Mouse (Mus musculus): ENCODE results near the gene Slc25a44. TPM values are rescaled to one million over a fixed set of nuclear protein-coding genes. Genes with fewer than 3 reads are reported as not detected.

Gene Slc25a44
- 24.9 and 25.9 TPM in 2 replicates for polyA plus RNA-seq (2016; fragmentation: Nextera tagmentation; extraction: Ambion mirVana)

GRCm38 (mm10) chr3:88424605-88425329 is at the start of gene Slc25a44:
TSS of gene Slc25a44 (minus strand) at chr3:88425139.
- Histone ChIP-seq H3K4me2 (replicated peaks) (peak within 1 kb of the TSS; percentile 93), H3K27me3 (no peaks in the 10 kb centered on the region), H3K4me1 (peaks cover 28% of the 10 kb centered on the region), H3K4me3 (peak within 1 kb of the TSS; percentile 81), H3K27ac (peak within 1 kb of the TSS; percentile 77), H3K36me3 (peaks cover 17% of the 10 kb centered on the region), H3K9ac (peak within 1 kb of the TSS; percentile 84), H3K9me3 (replicated peaks) (no peaks in the 10 kb centered on the region)
- peak; percentile 98 for ATAC-seq (ENCODE audit: low FRiP score)
- under 1% methylated on average over 35 of the region's 35 CpGs for WGBS

DNA sequence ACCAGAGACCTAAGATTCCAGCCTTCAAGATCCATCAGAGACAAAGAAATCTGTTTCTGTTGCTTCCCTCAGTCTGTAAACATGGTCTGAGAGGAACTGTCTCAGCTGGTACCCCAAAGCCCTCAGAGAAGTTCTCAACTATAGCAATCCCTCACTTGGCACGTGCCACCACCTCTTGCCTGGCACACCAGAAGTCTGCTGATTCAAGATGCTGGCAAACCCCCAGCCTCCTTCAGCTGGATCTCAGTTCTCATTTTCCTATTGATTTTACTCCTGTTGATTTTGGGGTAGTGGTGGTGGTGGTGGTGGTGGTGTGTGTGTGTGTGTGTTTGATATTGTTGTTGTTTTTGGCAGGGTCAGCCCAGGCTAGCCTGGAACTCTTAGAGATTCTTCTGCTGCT is 48.6 kb upstream of the Slc25a44 start:
- no peak overlapping the region for H3K27ac ChIP-seq
- H3K4me2 ChIP-seq (replicated peaks) = no peak overlapping the region
- WGBS = 78% methylated on average over 1 of the region's 1 CpGs
- H3K9ac ChIP-seq = no peak overlapping the region
- H3K9me3 ChIP-seq (replicated peaks) = no peaks in the 10 kb centered on the region
- 0 out of 2 replicates have a peak, but pooled peaks cover 6% of the 10 kb centered on the region for H3K4me1 ChIP-seq
- 0 out of 2 replicates have a peak, but pooled peaks cover under 1% of the 10 kb centered on the region for H3K27me3 ChIP-seq
- no peak for ATAC-seq (ENCODE audit: low FRiP score)
- H3K4me3 ChIP-seq = no peak overlapping the region
- H3K36me3 ChIP-seq = no peaks in the 10 kb centered on the region

DNA sequence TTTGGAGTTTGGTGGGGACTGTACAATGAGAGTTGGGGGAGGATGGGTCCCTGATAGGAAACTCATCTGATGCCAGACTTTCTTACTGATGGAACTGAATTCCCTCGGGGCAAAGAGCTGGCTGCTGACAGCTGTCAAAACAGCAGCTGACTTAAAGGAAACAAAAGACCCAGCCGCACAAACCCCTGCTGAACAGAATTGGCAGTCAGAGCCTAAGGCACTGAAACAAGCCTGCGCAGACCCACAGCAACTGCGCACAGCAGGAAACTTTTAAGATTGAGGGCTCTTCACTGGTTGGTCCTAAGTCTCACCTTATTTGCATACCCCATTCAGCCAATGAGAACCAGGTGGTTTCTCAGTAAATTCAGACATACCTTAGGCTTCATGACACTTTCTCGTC is 48.1 kb upstream of the Slc25a44 start:
- no peaks in the 10 kb centered on the region for H3K9me3 ChIP-seq (replicated peaks)
- H3K4me3 ChIP-seq = no peak overlapping the region
- H3K27me3 ChIP-seq = 0 out of 2 replicates have a peak, but pooled peaks cover 6% of the 10 kb centered on the region
- ATAC-seq (ENCODE audit: low FRiP score) = 0 out of 2 replicates have a peak, but pooled peaks have one; percentile 48
- 23% methylated on average over 5 of the region's 5 CpGs for WGBS
- H3K27ac ChIP-seq = peak overlapping the region; percentile 40; the same call in 1 of the 2 replicates
- H3K9ac ChIP-seq = no peak overlapping the region
- 0 out of 2 replicates have a peak, but pooled peaks cover 6% of the 10 kb centered on the region for H3K4me1 ChIP-seq
- no peaks in the 10 kb centered on the region for H3K36me3 ChIP-seq
- H3K4me2 ChIP-seq (replicated peaks) = no peak overlapping the region

DNA sequence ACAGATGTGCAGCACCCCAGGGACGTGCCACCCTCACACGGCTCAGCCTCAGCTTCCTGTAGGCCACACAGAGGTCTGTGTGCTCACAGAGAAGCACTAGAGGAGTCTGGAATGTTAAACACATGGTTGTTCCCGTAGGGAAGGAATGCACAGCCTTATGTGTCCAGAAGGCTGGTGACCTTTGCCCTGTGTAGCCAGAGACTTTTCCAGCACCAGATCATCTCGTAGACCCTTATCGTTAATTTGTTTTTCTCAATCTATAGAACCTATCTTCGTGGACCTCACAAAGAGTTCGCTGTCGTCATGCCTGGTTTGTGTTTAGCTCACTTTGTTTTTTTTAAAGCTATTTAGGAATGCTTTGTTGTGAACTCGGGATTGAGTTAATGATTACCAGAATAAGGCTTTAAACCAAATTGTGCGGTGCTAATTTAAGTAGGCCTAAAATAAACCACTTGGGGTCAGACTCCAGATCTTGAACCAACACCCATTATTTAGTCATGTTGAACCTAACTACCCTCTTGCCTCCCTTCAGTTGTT is 46.1 kb upstream of the Slc25a44 start:
- no peak for ATAC-seq (ENCODE audit: low FRiP score)
- 48% methylated on average over 10 of the region's 10 CpGs for WGBS
- no peak overlapping the region for H3K4me3 ChIP-seq
- no peak overlapping the region for H3K4me2 ChIP-seq (replicated peaks)
- H3K9me3 ChIP-seq (replicated peaks) = no peaks in the 10 kb centered on the region
- no peak overlapping the region for H3K9ac ChIP-seq
- peaks cover 6% of the 10 kb centered on the region; the same call in 1 of the 2 replicates for H3K4me1 ChIP-seq
- 0 out of 2 replicates have a peak, but pooled peaks cover 6% of the 10 kb centered on the region for H3K27me3 ChIP-seq
- H3K27ac ChIP-seq = no peak overlapping the region
- H3K36me3 ChIP-seq = no peaks in the 10 kb centered on the region

- H3K4me1 ChIP-seq = peaks cover 6% of the 10 kb centered on the region; the same call in 1 of the 2 replicates
- no peak for ATAC-seq (ENCODE audit: low FRiP score)
- no peak overlapping the region for H3K4me3 ChIP-seq
- WGBS = 82% methylated on average over 2 of the region's 2 CpGs
- H3K36me3 ChIP-seq = no peaks in the 10 kb centered on the region
- no peaks in the 10 kb centered on the region for H3K9me3 ChIP-seq (replicated peaks)
- H3K27ac ChIP-seq = no peak overlapping the region
- no peak overlapping the region for H3K9ac ChIP-seq
- H3K27me3 ChIP-seq = 0 out of 2 replicates have a peak, but pooled peaks cover 8% of the 10 kb centered on the region
- H3K4me2 ChIP-seq (replicated peaks) = no peak overlapping the region
These were observed 44.5 kb upstream of the Slc25a44 start for GRCm38 (mm10) chr3:88469466-88469865.

DNA sequence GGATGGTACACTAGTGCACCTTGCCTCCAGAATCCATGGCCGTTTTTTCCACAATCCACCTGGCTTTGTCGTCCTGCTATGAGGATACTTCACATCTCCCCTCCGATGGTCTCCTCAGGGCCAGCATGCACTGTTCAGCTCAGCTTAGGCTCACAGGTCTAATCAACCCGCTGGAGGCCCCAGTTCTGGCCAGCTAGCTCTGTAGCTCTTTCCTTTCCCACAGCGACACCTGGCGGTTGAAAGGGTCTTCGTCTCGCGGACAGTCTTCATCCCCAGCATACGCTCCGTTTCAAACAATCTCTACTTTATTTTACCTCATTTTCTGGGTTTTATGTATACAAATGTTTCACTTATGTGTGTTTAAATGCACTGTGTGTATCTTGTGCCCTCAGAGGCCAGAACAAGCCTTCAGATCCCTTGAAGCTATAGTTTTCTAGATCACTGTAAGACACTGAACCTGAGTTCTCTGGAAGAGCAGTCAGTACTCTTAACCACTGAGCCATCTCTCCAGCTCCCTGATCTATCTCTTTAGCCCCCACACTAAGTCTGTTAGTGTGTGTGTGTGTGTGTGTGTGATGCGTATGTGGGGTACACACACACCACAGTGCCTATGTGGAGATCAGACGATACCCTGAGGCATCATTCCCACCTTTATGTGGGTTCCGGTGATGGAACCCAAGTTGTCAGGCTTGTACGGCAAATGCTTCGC is 42.3 kb upstream of the Slc25a44 start:
- H3K4me2 ChIP-seq (replicated peaks) = no peak overlapping the region
- H3K4me1 ChIP-seq = no peaks in the 10 kb centered on the region; the same call in 1 of the 2 replicates
- H3K27ac ChIP-seq = no peak overlapping the region
- H3K4me3 ChIP-seq = no peak overlapping the region
- no peaks in the 10 kb centered on the region for H3K36me3 ChIP-seq
- ATAC-seq (ENCODE audit: low FRiP score) = peak; percentile 72; the same call in 1 of the 2 replicates
- no peaks in the 10 kb centered on the region for H3K9me3 ChIP-seq (replicated peaks)
- H3K9ac ChIP-seq = 0 out of 2 replicates have a peak overlapping the region, but pooled peaks have one; percentile 13
- 0 out of 2 replicates have a peak, but pooled peaks cover 8% of the 10 kb centered on the region for H3K27me3 ChIP-seq
- WGBS = 30% methylated on average over 16 of the region's 16 CpGs

DNA sequence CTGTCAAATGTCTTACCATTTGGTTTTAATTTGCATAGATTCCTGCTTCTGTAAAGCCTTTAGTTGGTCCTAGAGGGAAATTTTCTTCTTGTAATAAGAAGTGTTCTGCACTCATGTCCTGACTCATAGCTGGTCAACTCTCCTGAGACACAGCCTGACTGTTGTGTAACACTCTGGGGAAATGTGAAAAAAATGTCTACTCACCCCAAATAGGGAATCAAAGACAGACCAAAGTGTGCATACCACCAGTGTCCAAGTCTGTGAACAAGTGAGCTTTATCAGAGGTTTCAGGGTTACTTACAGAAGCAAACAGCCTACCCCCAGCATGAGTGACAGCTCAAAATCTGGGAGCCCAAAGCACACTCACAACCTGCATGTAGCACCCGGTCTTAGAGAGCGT is 40.2 kb upstream of the Slc25a44 start:
- H3K4me1 ChIP-seq = peaks cover 9% of the 10 kb centered on the region; the same call in 1 of the 2 replicates
- no peak overlapping the region for H3K9ac ChIP-seq
- no peak overlapping the region for H3K4me2 ChIP-seq (replicated peaks)
- H3K9me3 ChIP-seq (replicated peaks) = no peaks in the 10 kb centered on the region
- no peak overlapping the region for H3K4me3 ChIP-seq
- H3K27me3 ChIP-seq = 0 out of 2 replicates have a peak, but pooled peaks cover 16% of the 10 kb centered on the region
- no peak overlapping the region for H3K27ac ChIP-seq
- 82% methylated on average over 2 of the region's 2 CpGs for WGBS
- no peak for ATAC-seq (ENCODE audit: low FRiP score)
- H3K36me3 ChIP-seq = no peaks in the 10 kb centered on the region

GRCm38 (mm10) chr3:88464425-88464824 is 39.5 kb upstream of the Slc25a44 start:
- ATAC-seq (ENCODE audit: low FRiP score) = no peak
- no peak overlapping the region for H3K4me3 ChIP-seq
- H3K9ac ChIP-seq = no peak overlapping the region
- H3K36me3 ChIP-seq = no peaks in the 10 kb centered on the region
- peaks cover 9% of the 10 kb centered on the region; the same call in 1 of the 2 replicates for H3K4me1 ChIP-seq
- no peak overlapping the region for H3K27ac ChIP-seq
- H3K27me3 ChIP-seq = 0 out of 2 replicates have a peak, but pooled peaks cover 19% of the 10 kb centered on the region
- no peaks in the 10 kb centered on the region for H3K9me3 ChIP-seq (replicated peaks)
- WGBS = 62% methylated on average over 3 of the region's 3 CpGs
- H3K4me2 ChIP-seq (replicated peaks) = no peak overlapping the region

- Histone ChIP-seq H3K4me1 (peaks cover 35% of the 10 kb centered on the region), H3K27ac (no peak within 1 kb of the TSS), H3K9ac (no peak within 1 kb of the TSS; the same call in 1 of the 2 replicates), H3K27me3 (peaks cover 13% of the 10 kb centered on the region; the same call in 1 of the 2 replicates), H3K4me2 (replicated peaks) (no peak within 1 kb of the TSS), H3K36me3 (no peaks in the 10 kb centered on the region), H3K4me3 (no peak within 1 kb of the TSS), H3K9me3 (replicated peaks) (no peaks in the 10 kb centered on the region)
- 50% methylated on average over 12 of the region's 12 CpGs for WGBS
- ATAC-seq (ENCODE audit: low FRiP score) = no peak
These were observed 36.2 kb upstream of the Slc25a44 start, which contains the start of gene Sema4a for GRCm38 (mm10) chr3:88460983-88461696. TSS of gene Sema4a (minus strand) at chr3:88461182.

- 75% methylated on average over 5 of the region's 5 CpGs for WGBS
- ATAC-seq (ENCODE audit: low FRiP score) = no peak
- Histone ChIP-seq H3K27ac (no peak overlapping the region), H3K9me3 (replicated peaks) (no peaks in the 10 kb centered on the region), H3K27me3 (peaks cover 13% of the 10 kb centered on the region; the same call in 1 of the 2 replicates), H3K36me3 (no peaks in the 10 kb centered on the region), H3K4me1 (peaks cover 38% of the 10 kb centered on the region), H3K4me3 (no peak overlapping the region), H3K4me2 (replicated peaks) (no peak overlapping the region), H3K9ac (no peak overlapping the region)
These were observed 35.1 kb upstream of the Slc25a44 start for GRCm38 (mm10) chr3:88460029-88460428.

DNA sequence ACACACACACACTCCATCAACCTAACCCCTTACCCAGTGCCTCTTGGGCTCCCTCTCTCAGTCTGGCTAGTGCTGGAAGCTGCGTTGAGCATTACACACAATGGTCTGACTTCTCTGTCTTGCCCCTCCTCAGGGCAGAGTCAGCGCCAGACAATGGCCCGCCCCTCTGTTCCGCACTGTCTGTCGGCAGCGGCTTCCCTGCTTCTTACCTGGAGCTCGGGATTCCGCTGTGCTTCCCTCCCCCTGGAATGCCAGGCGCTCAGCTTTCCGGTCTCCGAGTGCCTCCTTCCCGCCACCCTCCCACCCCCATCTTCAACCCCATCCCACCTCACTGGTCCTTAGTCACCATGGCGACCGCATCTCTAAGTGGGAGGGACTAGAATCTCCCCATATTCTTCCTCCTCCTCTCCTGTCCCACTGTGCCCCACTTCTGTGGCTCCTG is 33.9 kb upstream of the Slc25a44 start:
- ATAC-seq (ENCODE audit: low FRiP score) = peak; percentile 79
- H3K36me3 ChIP-seq = no peaks in the 10 kb centered on the region
- peak overlapping the region; percentile 45 for H3K4me3 ChIP-seq
- peaks cover 11% of the 10 kb centered on the region; the same call in 1 of the 2 replicates for H3K27me3 ChIP-seq
- WGBS = 1% methylated on average over 14 of the region's 14 CpGs
- peaks cover 38% of the 10 kb centered on the region for H3K4me1 ChIP-seq
- peak overlapping the region; percentile 76 for H3K9ac ChIP-seq
- no peaks in the 10 kb centered on the region for H3K9me3 ChIP-seq (replicated peaks)
- peak overlapping the region; percentile 59 for H3K4me2 ChIP-seq (replicated peaks)
- peak overlapping the region; percentile 83 for H3K27ac ChIP-seq

Measured in hindbrain, embryonic 12.5 days (tissue).